ENCODE assay signal across 10 mouse cellular contexts in genomic region chr10:93538818-93539217, GRCm38 (mm10). TPM values are rescaled to one million over a fixed set of nuclear protein-coding genes. Genes with fewer than 3 reads are reported as not detected.
"Had no signal": no experiment of that assay in that cellular context is flagged by ENCODE, and none has a peak within 500 bp of the region (broad histone marks: within the 10 kb centered on the region; RNA-seq: fewer than 3 reads in every experiment).

No protein-coding gene starts in this region.

- H3K9me3 ChIP-seq: intestine, embryonic 15.5 days; limb, embryonic 12.5 days; liver, embryonic 13.5 days; lung, embryonic 15.5 days; midbrain, embryonic 12.5 days; neural tube, embryonic 13.5 days had no signal

- H3K27ac ChIP-seq: intestine, embryonic 15.5 days; layer of hippocampus, adult 2 months; limb, embryonic 12.5 days; lung, embryonic 15.5 days; midbrain, embryonic 12.5 days; neural tube, embryonic 13.5 days had no signal

- H3K36me3 ChIP-seq: intestine, embryonic 15.5 days; limb, embryonic 12.5 days; liver, embryonic 13.5 days; lung, embryonic 15.5 days; midbrain, embryonic 12.5 days; neural tube, embryonic 13.5 days had no signal

- H3K27me3 ChIP-seq: intestine, embryonic 15.5 days had no signal

- DNase-seq: liver, embryonic 13.5 days; retina, postnatal 1 day; thymus, postnatal 4 days had no signal

- ATAC-seq: midbrain, embryonic 16.5 days had no signal

RNA-seq across cellular contexts. Expression of gene Amdhd1, which starts 1.0 kb away (rescaled TPM):
- polyA plus RNA-seq: midbrain, embryonic 12.5 days; midbrain, embryonic 16.5 days; neural tube, embryonic 13.5 days had no signal

RNA-seq across cellular contexts. Expression of gene Hal, which starts 50.2 kb away (rescaled TPM):
- polyA plus RNA-seq: limb, embryonic 12.5 days; lung, embryonic 15.5 days; midbrain, embryonic 12.5 days; midbrain, embryonic 16.5 days; neural tube, embryonic 13.5 days had no signal
